ENCODE assay signal across 17 mouse cellular contexts in genomic region chr3:36941572-36941971, GRCm38 (mm10).
DNase-seq lines count a peak whose midpoint lies in the region; ATAC-seq and TF ChIP-seq lines count a peak whose summit lies in the region.
"Had no signal": no experiment of that assay in that cellular context is flagged by ENCODE, and none has a peak within 500 bp of the region (broad histone marks: within the 10 kb centered on the region; RNA-seq: fewer than 3 reads in every experiment).

No protein-coding gene starts in this region.

- H3K9ac ChIP-seq in lung, postnatal 0 days (replicated peaks; ENCODE audit: low read depth) = no peak overlapping the region
- no peak overlapping the region for H3K9ac ChIP-seq in embryonic facial prominence, embryonic 15.5 days
- H3K9ac ChIP-seq: heart, embryonic 13.5 days; liver, embryonic 15.5 days; midbrain, embryonic 13.5 days had no signal

- no peaks in the 10 kb centered on the region for H3K4me1 ChIP-seq in lung, postnatal 0 days (ENCODE audit: insufficient read depth, low read depth, low read length)
- peaks cover 3% of the 10 kb centered on the region; the same call in 1 of the 2 replicates for H3K4me1 ChIP-seq in embryonic facial prominence, embryonic 15.5 days
- H3K4me1 ChIP-seq: liver, embryonic 15.5 days; midbrain, embryonic 13.5 days had no signal

- no peak overlapping the region for H3K4me3 ChIP-seq in lung, postnatal 0 days (ENCODE audit: low read depth, low read length)
- H3K4me3 ChIP-seq in embryonic facial prominence, embryonic 15.5 days (replicated peaks) = no peak overlapping the region
- H3K4me3 ChIP-seq in gastrocnemius, adult 2 months = no peak overlapping the region
- H3K4me3 ChIP-seq: heart, embryonic 13.5 days; liver, embryonic 15.5 days; midbrain, embryonic 13.5 days had no signal

- WGBS in lung, postnatal 0 days = 46% methylated on average over 5 of the region's 5 CpGs
- WGBS in embryonic facial prominence, embryonic 15.5 days = 31% methylated on average over 5 of the region's 5 CpGs

- H3K9me3 ChIP-seq in lung, postnatal 0 days (ENCODE audit: low read length) = no peaks in the 10 kb centered on the region
- no peaks in the 10 kb centered on the region for H3K9me3 ChIP-seq in embryonic facial prominence, embryonic 15.5 days (replicated peaks)
- H3K9me3 ChIP-seq: heart, embryonic 13.5 days; liver, embryonic 15.5 days; midbrain, embryonic 13.5 days had no signal

- ATAC-seq in lung, postnatal 0 days = 0 out of 2 replicates have a peak, but pooled peaks have one; percentile 8
- ATAC-seq in embryonic facial prominence, embryonic 15.5 days (ENCODE audit: insufficient number of reproducible peaks, low FRiP score, low TSS enrichment, low read depth) = no peak
- ATAC-seq: midbrain, embryonic 13.5 days had no signal

- no peak overlapping the region for H3K4me2 ChIP-seq in lung, postnatal 0 days (replicated peaks; ENCODE audit: low read depth, low read length)
- no peak overlapping the region for H3K4me2 ChIP-seq in embryonic facial prominence, embryonic 15.5 days (replicated peaks)
- H3K4me2 ChIP-seq: heart, embryonic 13.5 days; liver, embryonic 15.5 days; midbrain, embryonic 13.5 days had no signal

- TF ChIP-seq CTCF in lung, postnatal 0 days (IDR thresholded peaks at IDR 0.05) = no peak
- no peak for TF ChIP-seq CTCF in brain, embryonic 14.5 days (IDR thresholded peaks at IDR 0.05; ENCODE audit: borderline replicate concordance, extremely low read depth, insufficient read depth, insufficient read length)
- TF ChIP-seq CTCF in gastrocnemius, adult 2 months (IDR thresholded peaks at IDR 0.05) = no peak

- peak; percentile 7 for DNase-seq in lung, postnatal 0 days (ENCODE audit: low spot score)
- DNase-seq in lung, postnatal 36 days = no peak
- peak; percentile 30 for DNase-seq in brain, embryonic 14.5 days (ENCODE audit: low read depth)
- no peak for DNase-seq in urinary bladder, postnatal 36 days (ENCODE audit: low spot score in 2 of 2)
- DNase-seq in gastrocnemius, adult 2 months = no peak
- DNase-seq in ovary, postnatal 10 days (ENCODE audit: low spot score) = no peak
- DNase-seq: gastrocnemius, postnatal 36 days; heart, postnatal 36 days; kidney, adult 9 months; kidney, postnatal 36 days; retina, postnatal 1 day; thymus, adult 18-20 months had no signal

- H3K27me3 ChIP-seq in lung, postnatal 0 days (replicated peaks; ENCODE audit: insufficient read depth, low read length) = no peaks in the 10 kb centered on the region
- no peaks in the 10 kb centered on the region for H3K27me3 ChIP-seq in embryonic facial prominence, embryonic 15.5 days
- H3K27me3 ChIP-seq: heart, embryonic 13.5 days; liver, embryonic 15.5 days; midbrain, embryonic 13.5 days had no signal

- TF ChIP-seq EP300 in lung, postnatal 0 days (IDR thresholded peaks at IDR 0.05) = no peak

- no peak for TF ChIP-seq POLR2A in brain, embryonic 14.5 days (IDR thresholded peaks at IDR 0.05; ENCODE audit: borderline replicate concordance, extremely low read depth, insufficient read depth, insufficient read length, poor library complexity, severe bottlenecking)

- H3K36me3 ChIP-seq in lung, postnatal 0 days (ENCODE audit: insufficient read depth, low read length) = peaks cover 4% of the 10 kb centered on the region; the same call in 1 of the 2 replicates
- H3K36me3 ChIP-seq in embryonic facial prominence, embryonic 15.5 days = peaks cover 25% of the 10 kb centered on the region; the same call in 1 of the 2 replicates

- intact Hi-C loops in gastrocnemius, adult 2 months (cut with DNase I) = no loop called here

- no peak overlapping the region for H3K27ac ChIP-seq in lung, postnatal 0 days (ENCODE audit: low read length)
- H3K27ac ChIP-seq in embryonic facial prominence, embryonic 15.5 days (replicated peaks) = peak overlapping the region; percentile 13
- no peak overlapping the region for H3K27ac ChIP-seq in gastrocnemius, adult 2 months
- H3K27ac ChIP-seq: heart, embryonic 13.5 days; liver, embryonic 15.5 days; macrophage; midbrain, embryonic 13.5 days had no signal

Comparison
In these comparisons a context has a peak if more than half of its experiments do, and no peak if none do; other contexts are left out.
1. DNase-seq: peak in lung, postnatal 0 days (single experiment) and brain, embryonic 14.5 days (single experiment); none in lung, postnatal 36 days (single experiment), urinary bladder, postnatal 36 days (0 of 2), gastrocnemius, adult 2 months (single experiment) and ovary, postnatal 10 days (single experiment).